Mouse (Mus musculus): ENCODE data around the gene Erp29. TPM values are rescaled to one million over a fixed set of nuclear protein-coding genes. Genes with fewer than 3 reads are reported as not detected.

Erp29 gene
- 125 and 127 TPM in 2 replicates for polyA plus RNA-seq (2015; fragmentation: Nextera tagmentation; extraction: Ambion mirVana)

DNA sequence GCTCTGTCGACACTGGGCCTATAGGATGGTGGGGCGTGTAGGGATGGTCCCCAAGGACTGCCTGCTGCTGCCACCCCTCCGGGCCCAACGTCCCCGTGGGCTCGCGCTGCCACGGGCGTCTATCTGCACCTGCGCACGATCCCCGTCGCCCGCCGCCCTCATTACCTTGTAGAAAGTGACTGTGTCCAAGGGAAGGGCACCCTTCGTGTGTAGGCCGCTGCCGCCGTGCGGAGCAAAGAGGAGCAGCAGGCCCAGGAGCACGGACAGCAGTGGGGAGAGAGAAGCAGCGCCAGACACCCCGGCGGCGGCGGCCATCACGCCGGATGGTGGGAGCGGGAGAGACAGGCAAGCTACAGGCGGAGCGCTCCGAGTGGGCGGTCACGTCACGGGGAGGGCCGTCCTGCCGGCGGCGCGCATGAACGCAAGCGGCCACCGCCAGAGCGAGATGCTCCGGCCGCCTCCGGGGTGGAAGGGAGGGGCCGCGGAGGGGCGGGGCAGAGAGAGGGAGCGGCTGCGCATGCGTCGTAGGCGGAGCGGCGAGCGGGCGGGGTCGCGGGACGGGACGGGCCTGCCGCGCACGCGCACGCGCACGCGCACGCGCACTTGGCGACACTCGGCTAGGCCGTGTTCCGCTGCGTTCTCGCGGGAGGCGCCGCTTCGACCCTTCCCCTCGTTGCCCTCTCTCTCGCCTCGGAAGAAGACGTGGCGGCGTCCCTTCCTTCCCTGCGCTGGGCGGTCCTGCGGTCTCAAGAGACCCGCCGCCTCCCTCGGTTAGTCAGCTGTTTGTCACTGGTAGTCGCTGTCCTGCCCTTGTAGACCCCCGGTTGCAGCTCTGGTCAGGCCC, at the start of gene Erp29:
Gene Erp29, minus strand, starts transcription at position 481 of the 844 bp plus-strand sequence.

DNA sequence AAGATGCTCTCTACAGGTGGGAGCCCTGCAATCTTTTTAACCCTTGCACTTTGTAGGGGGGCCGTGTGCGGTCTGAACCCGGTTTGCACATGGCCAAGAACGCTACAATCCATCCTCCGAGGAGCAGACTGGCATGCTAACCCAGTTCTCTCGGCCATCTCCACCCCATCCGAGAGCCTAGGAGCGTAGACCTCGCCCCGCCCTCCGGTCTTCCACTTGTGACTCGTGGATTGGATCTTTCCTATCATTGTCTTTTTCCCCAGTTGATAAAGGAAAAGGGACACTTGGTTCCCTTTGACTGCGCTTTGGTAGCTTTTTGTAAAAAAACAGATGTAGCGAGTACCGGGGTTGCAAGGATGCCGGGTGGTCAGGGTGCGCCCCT, 671 bp downstream of the Erp29 start, which contains the start of gene Tmem116:
Gene Tmem116, plus strand, starts transcription at position 250 of the 382 bp plus-strand sequence.

DNA sequence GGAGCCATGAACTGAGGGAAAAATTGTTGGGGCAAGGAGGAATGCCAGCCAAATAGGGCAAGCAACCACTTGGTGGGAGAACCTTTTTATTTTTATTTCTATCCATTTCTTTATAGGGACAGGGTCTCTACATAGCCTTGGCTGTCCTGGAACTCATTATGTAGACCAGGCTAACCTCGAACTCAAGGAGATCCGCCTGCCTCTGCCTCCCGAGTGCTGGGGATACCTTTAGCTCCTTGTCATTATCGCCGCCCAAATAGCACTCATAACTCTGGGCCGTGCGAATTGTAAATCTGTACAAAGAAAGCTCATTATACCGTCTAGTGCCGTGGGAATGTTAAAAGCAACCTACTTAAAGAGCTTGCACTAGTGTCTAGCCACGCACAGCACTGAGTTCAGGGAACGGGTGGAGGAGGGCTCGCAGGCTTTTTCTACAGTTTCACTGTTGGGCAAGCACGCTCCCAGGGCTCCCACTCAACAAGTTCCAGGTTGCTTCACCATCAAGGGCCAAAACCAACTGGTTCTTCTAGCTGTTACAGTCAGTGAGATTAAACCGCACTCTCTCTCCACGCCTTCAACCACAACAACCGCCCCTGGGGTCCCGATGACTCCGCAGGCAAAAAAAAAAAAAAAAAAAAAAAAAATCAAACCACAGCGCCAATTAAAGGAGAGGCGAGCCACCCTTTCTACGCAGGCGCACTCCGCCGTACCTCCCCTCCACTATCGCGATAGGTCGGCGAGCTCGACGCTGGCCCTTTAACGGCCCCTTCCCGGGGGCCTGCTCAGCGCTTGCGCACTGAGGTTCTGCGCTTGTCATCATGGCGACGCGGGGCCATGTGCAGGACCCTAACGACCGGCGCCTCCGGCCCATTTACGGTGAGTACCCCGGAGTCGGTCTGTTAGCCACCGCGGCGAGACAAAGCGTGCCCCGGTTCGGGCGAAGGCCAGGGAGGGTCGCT, 54.8 kb downstream of the Erp29 start, which contains the start of gene Naa25:
Gene Naa25, plus strand, starts transcription at position 750 of the 959 bp plus-strand sequence.

DNA sequence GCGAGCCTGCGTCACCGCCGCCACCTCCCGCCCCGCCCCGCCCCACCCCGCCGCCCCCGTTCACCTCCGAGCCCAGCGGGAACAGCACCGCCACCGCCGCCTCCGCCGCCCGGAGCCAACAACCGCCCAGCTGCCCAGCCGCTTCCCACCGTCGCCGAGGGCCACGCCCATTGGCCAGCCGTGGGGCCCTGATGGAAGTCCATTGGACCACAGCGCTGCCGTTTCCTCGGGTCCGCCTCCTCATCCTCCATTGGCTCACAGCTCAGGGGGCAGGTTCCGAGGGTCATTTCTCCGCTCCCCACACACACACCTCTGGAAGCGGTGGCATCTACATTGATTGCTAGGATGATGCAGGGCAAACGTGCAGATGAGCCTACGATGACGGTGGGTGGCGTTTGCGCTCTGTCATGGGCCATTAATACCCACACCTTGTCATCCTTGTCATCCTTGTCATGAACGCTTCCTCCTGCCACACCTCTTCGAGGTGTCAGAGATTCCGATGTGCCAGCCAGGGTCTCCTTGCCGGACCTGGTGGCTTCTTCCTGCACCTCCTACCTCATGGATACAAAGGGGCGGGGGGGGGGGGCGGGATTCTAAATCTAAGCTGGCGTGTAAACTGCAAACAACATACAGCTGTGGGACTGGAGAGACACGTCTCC, 66.7 kb downstream of the Erp29 start, which contains the start of gene Trafd1:
Gene Trafd1, minus strand, starts transcription at position 172 of the 659 bp plus-strand sequence.

Other genes starting within 250 kb of the Erp29 start
- gene Rpl6, start 248.0 kb downstream of the Erp29 start, polyA plus RNA-seq (2015; fragmentation: Nextera tagmentation; extraction: Ambion mirVana) = 394 and 416 TPM in 2 replicates
- 1.8 and 2.3 TPM in 2 replicates for gene Hectd4, start 232.3 kb downstream of the Erp29 start, polyA plus RNA-seq (2015; fragmentation: Nextera tagmentation; extraction: Ambion mirVana)
- 55.9 and 59.8 TPM in 2 replicates for gene Trafd1, start 66.9 kb downstream of the Erp29 start, polyA plus RNA-seq (2015; fragmentation: Nextera tagmentation; extraction: Ambion mirVana)
- 21.0 and 21.1 TPM in 2 replicates for gene Naa25, start 54.6 kb downstream of the Erp29 start, polyA plus RNA-seq (2015; fragmentation: Nextera tagmentation; extraction: Ambion mirVana)
- 1.3 and 1.9 TPM in 2 replicates for gene Tmem116, start 613 bp downstream of the Erp29 start, polyA plus RNA-seq (2015; fragmentation: Nextera tagmentation; extraction: Ambion mirVana)
- not detected in 2 replicates for gene Adam1b, start 50.9 kb upstream of the Erp29 start, polyA plus RNA-seq (2015; fragmentation: Nextera tagmentation; extraction: Ambion mirVana)
- 0.28 and 0.62 TPM in 2 replicates for gene Adam1a, start 93.0 kb upstream of the Erp29 start, polyA plus RNA-seq (2015; fragmentation: Nextera tagmentation; extraction: Ambion mirVana)
- 0.08 TPM in 1 of 2 replicates, not detected in the other for gene Gm42878, start 93.0 kb upstream of the Erp29 start, polyA plus RNA-seq (2015; fragmentation: Nextera tagmentation; extraction: Ambion mirVana)
- 27.1 and 30.7 TPM in 2 replicates for gene Mapkapk5, start 93.4 kb upstream of the Erp29 start, polyA plus RNA-seq (2015; fragmentation: Nextera tagmentation; extraction: Ambion mirVana)
- 207 and 217 TPM in 2 replicates for gene Aldh2, start 141.3 kb upstream of the Erp29 start, polyA plus RNA-seq (2015; fragmentation: Nextera tagmentation; extraction: Ambion mirVana)
- gene Acad12, start 166.4 kb upstream of the Erp29 start, polyA plus RNA-seq (2015; fragmentation: Nextera tagmentation; extraction: Ambion mirVana) = 2.4 and 2.5 TPM in 2 replicates
- 2.9 and 3.5 TPM in 2 replicates for gene Acad10, start 208.0 kb upstream of the Erp29 start, polyA plus RNA-seq (2015; fragmentation: Nextera tagmentation; extraction: Ambion mirVana)
- gene Brap, start 208.1 kb upstream of the Erp29 start, polyA plus RNA-seq (2015; fragmentation: Nextera tagmentation; extraction: Ambion mirVana) = 32.2 and 32.5 TPM in 2 replicates

Data from urinary bladder, postnatal 0 days (tissue).